Mouse (Mus musculus): ENCODE data around the gene Sh3rf3.
"Not testable (repeated sequence)": the region's sequence is repeated elsewhere in the genome, so short reads cannot be mapped to it uniquely, and the experiment has no call there.

Sh3rf3 gene

GRCm38 (mm10) chr10:58981674-58982329, 168.6 kb downstream of the Sh3rf3 start:
- in situ Hi-C loops (cut with MseI, MboI), result no loop called here

GRCm38 (mm10) chr10:58982546-58983154, 169.5 kb downstream of the Sh3rf3 start:
- in situ Hi-C loops (cut with MseI, MboI), result no loop called here

DNA sequence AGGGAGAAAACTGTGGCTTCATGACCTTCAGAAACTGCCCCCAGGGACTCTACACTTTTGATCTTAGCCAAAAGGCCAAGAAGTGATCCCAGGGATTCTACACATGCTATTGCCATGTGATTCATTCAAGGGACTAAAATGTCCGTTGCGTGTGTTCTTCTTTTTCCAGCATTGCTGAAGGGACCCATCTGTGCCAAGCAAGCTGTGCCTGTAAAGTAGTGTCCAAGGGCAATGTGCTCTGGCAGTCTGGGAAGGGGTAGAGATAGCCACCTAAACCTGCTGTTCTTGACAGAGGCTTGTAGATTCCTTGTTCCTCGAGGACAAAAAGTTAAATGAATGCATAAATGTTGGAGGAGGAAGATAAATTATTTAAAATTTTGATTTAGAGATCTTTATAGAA, 178.5 kb downstream of the Sh3rf3 start:
- in situ Hi-C loops (cut with MseI, MboI), result no loop called here

GRCm38 (mm10) chr10:58994726-58995125, 181.6 kb downstream of the Sh3rf3 start:
- in situ Hi-C loops (cut with MseI, MboI), result no loop called here

DNA sequence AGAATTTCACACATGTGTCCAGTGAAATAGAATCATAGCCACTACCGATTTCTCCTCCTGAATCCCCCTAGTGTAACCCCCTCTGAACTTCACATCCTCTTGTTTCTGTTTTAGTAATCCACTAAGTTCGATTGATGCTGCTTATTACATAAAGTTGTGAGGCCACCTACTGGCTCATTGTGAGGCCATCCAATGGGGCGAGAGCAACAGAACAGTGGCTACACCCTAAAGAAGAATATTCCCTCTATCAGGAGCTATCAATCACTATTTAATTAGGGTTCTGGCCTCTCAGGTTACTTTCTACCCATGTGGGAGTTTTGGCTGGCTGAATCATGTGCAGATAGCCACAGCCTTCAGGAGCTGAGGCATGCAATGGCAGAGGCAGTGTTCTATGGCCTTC, 182.0 kb downstream of the Sh3rf3 start:
- in situ Hi-C loops (cut with MseI, MboI), result no loop called here

DNA sequence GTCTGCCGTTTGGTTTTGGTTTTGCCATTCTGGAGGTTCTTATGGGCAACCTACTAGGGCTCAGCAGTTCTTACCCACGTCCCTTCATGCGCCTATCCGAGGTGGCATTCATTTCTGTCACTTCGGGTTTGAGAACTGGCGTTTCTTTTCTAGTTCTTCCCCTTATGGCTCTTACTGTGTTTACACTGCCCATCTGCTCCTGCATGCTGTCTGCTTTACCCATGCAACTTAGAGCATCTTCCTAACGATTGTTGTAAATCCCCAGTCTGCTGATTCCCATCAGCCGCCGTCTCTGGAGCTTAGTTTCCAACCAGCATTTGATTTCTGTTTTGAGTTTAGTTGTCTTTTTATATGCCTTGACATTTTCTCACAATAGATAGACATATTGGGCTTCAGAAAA, 189.2 kb downstream of the Sh3rf3 start:
- in situ Hi-C loops (cut with MseI, MboI), result loop anchor here in 1 of 2 experiments (25.0 kb wide), 1 partner anchor 1565 kb away; no protein-coding TSS in a partner anchor

DNA sequence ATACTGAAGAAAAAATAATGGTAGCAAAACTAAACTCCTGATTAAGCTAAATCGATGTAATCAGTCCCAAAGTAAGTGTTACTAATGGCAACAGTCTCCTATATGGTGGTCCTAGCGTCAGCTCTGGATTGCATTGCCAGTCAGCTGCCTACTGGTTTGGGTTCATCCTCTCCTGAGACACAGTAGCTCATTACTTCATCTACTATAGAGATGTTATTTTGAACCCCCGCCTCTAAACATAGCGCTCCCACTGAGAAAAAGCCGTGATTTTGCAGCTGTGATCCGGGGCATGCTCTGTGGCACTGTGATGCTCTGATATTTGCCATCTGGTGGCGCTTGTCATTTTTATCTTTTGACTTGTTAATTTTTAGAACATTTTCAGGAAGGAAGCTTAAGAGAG, 198.3 kb downstream of the Sh3rf3 start:
- in situ Hi-C loops (cut with MseI, MboI), result loop anchor here in 1 of 2 experiments (25.0 kb wide), 1 partner anchor 1574 kb away; no protein-coding TSS in a partner anchor

GRCm38 (mm10) chr10:59013618-59014017, 200.5 kb downstream of the Sh3rf3 start:
- in situ Hi-C loops (cut with MseI, MboI), result loop anchor here in 1 of 2 experiments (25.0 kb wide), 1 partner anchor 1576 kb away; no protein-coding TSS in a partner anchor

DNA sequence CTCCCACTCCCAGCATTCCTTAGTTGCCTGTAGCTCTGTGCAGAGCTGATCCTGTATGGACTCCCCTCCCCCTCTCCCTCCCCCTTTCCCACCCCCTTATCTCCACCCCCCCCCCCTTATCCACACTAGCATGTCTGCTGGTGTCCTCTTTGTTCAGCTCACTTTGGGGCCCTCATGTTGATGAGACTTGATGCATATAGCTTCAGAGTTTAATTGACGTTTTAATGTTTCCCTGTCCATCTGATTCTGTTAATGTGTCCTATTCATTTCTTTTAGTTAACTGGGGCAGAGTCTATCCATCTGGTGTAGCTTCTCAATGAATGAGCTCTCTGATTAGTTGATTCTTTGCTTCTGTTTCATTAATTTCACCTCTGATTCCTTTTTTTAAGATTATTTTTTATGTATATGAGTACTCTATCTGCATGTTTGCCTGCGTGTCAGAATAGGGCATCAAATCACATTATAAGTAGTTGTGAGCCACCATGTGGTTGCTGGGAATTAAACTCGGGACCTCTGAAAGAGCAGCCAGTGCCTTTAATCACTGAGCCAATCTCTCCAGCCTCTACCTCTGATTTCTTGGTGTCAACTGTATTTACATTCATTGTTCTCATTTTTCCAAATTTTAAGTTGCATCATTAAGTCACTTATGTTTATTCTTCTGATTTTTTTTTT, 206.3 kb downstream of the Sh3rf3 start:
- in situ Hi-C loops (cut with MseI, MboI), result loop anchor here in 1 of 2 experiments (25.0 kb wide), 1 partner anchor 1582 kb away; no protein-coding TSS in a partner anchor

- in situ Hi-C loops (cut with MseI, MboI), result no loop called here
These were observed 237.3 kb downstream of the Sh3rf3 start for GRCm38 (mm10) chr10:59050434-59050833.

- in situ Hi-C loops (cut with MseI, MboI), result no loop called here
These were observed 243.1 kb downstream of the Sh3rf3 start for GRCm38 (mm10) chr10:59056294-59056693.

DNA sequence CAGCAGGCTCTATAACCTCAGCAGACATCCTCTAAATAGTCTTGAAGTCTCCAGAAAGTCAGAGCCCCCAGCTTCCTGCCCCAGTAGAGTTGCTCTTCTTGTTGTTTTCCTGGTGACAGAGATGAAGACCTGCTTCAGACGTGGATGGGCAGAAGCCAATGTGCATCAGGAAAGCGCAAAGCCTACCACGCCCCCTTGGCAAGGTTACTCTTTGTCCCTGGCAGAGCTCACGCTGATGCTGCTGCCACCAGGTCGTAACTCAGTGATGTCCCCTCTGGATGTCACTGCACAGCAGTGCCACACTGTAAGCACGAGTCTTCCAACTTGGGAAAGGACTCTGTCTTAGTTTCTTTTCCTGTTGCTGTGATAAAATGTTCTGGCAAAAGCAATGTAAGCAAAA, 253.6 kb downstream of the Sh3rf3 start:
- in situ Hi-C loops (cut with MseI, MboI), result no loop called here

DNA sequence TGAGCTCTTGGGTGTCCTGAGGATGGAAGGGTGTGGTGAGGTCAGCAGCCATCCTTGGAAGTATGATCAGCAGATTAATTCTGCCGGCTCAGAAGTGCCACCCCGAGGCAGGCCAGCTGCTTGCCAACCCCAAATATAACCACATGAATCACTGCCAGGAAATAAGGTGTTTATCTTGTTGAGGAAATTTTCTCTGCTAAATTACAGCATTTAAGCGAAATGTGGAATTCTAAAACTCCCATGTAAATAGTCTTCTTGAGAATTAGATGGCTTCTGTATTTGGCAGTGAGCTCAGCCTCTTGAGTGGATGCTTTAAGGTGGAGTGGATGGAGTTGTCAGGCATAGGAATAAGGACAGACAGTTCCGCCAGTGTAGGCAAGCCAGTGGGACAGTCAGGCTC, 259.7 kb downstream of the Sh3rf3 start:
- in situ Hi-C loops (cut with MseI, MboI), result no loop called here

- in situ Hi-C loops (cut with MseI, MboI), result no loop called here
These were observed 263.5 kb downstream of the Sh3rf3 start for GRCm38 (mm10) chr10:59076681-59077080.

DNA sequence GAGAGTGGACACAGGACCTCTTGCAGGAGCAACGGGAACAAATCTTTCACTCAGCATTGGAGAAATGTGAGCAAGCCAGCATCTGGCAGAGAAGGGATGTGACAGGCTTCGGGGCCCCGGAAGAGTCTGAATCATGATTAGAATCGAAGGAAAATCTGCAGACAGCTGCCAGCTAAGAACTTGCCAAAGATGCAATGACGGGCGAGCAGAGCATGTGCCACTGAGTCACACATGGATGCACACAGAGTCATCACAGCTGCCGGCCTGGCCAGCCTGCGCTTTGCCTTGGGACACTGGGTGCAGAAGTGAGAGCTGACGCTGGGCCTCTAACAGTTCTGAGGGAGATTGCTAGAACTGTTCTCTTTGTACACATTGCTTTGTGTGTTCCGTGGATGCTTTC, 264.8 kb downstream of the Sh3rf3 start:
- in situ Hi-C loops (cut with MseI, MboI), result no loop called here

- in situ Hi-C loops (cut with MseI, MboI), result no loop called here
These were observed 272.4 kb downstream of the Sh3rf3 start for GRCm38 (mm10) chr10:59085604-59086003.

- in situ Hi-C loops (cut with MseI, MboI), result no loop called here
These were observed 273.4 kb downstream of the Sh3rf3 start for GRCm38 (mm10) chr10:59086578-59086977.

DNA sequence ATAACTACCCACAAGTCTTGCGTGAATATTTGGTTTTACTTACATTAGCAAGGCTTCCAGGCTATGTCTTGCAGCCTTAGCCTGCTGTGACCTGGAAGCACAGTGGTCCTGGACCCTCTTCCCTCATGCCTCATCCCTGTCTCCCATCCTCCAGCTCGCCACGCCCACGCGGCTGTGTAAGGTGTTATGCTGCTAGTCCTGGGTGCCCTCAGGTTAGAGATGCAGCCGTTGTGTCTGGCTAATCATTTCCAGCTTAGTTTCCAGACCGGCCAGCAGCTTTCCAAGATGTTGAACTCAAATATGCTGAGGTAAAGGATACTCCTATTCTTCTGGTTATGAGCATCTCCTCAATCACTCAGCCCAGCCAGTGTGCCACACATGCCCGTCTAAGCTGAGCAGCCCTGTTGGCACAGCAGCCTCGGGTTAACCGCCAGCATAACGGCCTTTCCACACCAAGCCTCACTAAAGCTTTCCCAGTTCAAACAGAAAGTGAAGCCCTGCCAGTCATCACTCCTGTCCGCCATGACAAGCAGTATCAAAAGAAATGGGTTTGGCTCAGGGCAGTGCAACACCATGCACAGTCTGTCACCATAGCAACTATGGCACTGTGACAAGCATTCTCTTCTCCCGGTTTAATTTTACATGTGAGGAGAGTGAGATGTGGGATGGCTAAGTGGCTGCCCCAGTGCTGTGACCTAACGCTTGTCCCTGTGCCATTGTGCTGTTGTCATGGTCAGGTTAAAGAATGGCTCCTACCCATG, 276.9 kb downstream of the Sh3rf3 start:
- in situ Hi-C loops (cut with MseI, MboI), result no loop called here

DNA sequence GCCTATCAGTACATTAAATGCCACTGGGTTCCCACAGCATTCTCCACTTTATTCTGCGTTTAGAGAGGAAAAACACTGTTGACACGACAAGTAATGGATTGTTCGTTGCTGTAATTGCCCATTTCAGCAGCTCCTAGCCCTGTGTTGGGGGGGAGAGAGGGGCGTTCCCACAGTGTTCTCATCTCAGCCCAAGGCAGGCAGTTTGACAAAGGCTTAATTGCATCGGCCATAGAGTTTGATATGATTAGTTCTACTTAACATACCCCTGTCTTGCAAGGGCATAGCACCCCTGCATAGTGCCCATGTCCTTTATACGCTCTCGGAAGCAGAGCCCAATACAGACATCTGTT, 277.4 kb downstream of the Sh3rf3 start:
- in situ Hi-C loops (cut with MseI, MboI), result no loop called here

DNA sequence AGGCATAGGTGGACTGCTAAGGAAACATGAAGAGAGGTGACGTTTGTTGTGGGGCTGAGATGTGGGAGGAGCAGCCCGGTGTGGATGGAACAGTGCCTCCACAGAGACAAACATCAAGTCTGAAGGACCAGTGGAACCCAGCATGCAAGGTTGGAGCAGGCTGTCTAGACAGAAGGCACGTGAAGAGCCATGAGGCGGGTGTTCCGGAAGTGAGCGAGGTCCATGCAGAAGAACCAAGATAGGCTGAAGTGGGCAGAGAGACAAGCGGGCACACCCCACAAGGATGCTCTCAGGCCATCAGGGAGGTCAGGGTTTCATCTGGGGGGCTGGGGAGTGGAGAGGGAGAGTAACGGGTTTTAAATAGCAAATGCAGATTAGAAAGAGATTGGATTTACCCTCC, 278.4 kb downstream of the Sh3rf3 start:
- in situ Hi-C loops (cut with MseI, MboI), result no loop called here

DNA sequence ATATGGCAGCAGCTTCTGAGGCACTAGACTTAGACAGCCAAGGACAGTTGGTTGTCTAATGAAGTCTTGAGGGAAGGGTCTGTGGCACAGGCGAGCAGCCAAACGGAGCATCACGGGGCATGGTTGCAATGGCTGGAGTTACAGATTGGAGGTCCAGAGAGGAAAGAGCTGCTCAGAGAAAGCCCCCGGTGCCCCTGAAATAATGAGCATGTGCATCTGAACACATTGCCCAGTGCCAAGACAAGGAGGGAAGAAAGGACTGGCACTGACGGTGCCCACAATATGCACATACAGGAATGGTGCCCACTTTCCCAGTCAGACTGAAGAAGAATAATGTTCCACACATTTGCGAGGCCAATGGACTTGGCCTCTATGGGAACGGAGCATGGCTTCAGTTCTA, 278.8 kb downstream of the Sh3rf3 start:
- in situ Hi-C loops (cut with MseI, MboI), result no loop called here

DNA sequence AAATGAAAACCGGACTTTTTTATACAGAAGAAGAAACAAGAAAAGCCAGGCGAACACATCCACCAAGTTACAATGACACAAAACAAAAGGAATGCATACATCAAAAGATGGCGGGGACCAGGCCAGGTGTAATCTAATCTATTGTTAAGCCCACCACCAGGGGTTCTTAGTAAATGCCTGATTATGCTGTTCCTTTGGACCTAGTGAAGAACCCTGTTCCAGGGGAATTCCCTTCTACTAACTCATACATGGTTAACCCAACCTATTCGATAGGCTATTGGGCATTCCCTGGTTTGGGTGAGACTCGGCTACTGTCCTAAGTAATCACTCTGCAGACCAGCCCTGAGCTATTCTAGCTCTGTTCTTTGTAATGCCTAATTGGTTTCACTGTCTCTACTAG, 289.9 kb downstream of the Sh3rf3 start:
- in situ Hi-C loops (cut with MseI, MboI), result not testable (repeated sequence)

All from mouse trophoblast stem cell (cell line).